Mouse (Mus musculus): Measurements from ENCODE around the gene Gm3045.

GRCm38 (mm10) chr13:56444996-56445395 is 18.6 kb downstream of the Gm3045 start:
- no peak for TF ChIP-seq CTCF (IDR thresholded peaks at IDR 0.05; ENCODE audit: low read depth)
- TF ChIP-seq EP300 (IDR thresholded peaks at IDR 0.05; ENCODE audit: low read depth): no peak

All from liver, postnatal 0 days (tissue).